Mouse (Mus musculus) frontal cortex, postnatal 10 days (tissue): ENCODE data around the gene Mia.
A peak's percentile ranks its signal among the peaks of the same experiment; 100 is the strongest.

ENCODE experiments used
- DNase-seq, 2 experiments: peaks; one replicate each; pipeline ENCODE4 v3.0.0; 2022; ENCODE audit warnings: low spot score in 2 of 2, mixed read lengths in 1 of 2

Mia gene

GRCm38 (mm10) chr7:27180837-27181695 is at the start of gene Mia, which contains the start of gene Gm21983:
Mia (minus strand) TSS chr7:27181157.
Gm21983 (minus strand) TSS chr7:27181086.
- DNase-seq: no peak

- no peak for DNase-seq
Observed at GRCm38 (mm10) chr7:27228865-27229264, 47.9 kb upstream of the Mia start.

GRCm38 (mm10) chr7:27228281-27228821 is 47.4 kb upstream of the Mia start, which contains the start of gene Itpkc:
Itpkc (minus strand) TSS chr7:27228661.
- DNase-seq: peak; percentile 84 to 91

GRCm38 (mm10) chr7:27227676-27228075 is 46.7 kb upstream of the Mia start:
- no peak for DNase-seq

- DNase-seq: no peak
Observed at GRCm38 (mm10) chr7:27227276-27227675, 46.3 kb upstream of the Mia start.

GRCm38 (mm10) chr7:27224877-27225575 is 44.1 kb upstream of the Mia start:
- DNase-seq: peak in 1 of 2 experiments; percentile 31

GRCm38 (mm10) chr7:27222538-27222937 is 41.6 kb upstream of the Mia start:
- DNase-seq: no peak

GRCm38 (mm10) chr7:27221939-27222338 is 41.0 kb upstream of the Mia start:
- DNase-seq: no peak

GRCm38 (mm10) chr7:27219937-27220336 is 39.0 kb upstream of the Mia start:
- no peak for DNase-seq

GRCm38 (mm10) chr7:27218586-27218985 is 37.6 kb upstream of the Mia start:
- DNase-seq: no peak

- DNase-seq: no peak
Observed at GRCm38 (mm10) chr7:27212626-27213025, 31.7 kb upstream of the Mia start.

- DNase-seq: no peak
Observed at GRCm38 (mm10) chr7:27203730-27204449, 22.9 kb upstream of the Mia start.

- no peak for DNase-seq
Observed at GRCm38 (mm10) chr7:27198779-27199178, 17.8 kb upstream of the Mia start.

- DNase-seq: no peak
Observed at GRCm38 (mm10) chr7:27198355-27198754, 17.4 kb upstream of the Mia start.

- no peak for DNase-seq
Observed at GRCm38 (mm10) chr7:27197634-27198033, 16.7 kb upstream of the Mia start.

GRCm38 (mm10) chr7:27197136-27197535 is 16.2 kb upstream of the Mia start:
- no peak for DNase-seq

- DNase-seq: peak; percentile 96 to 100
Observed at GRCm38 (mm10) chr7:27195681-27196611, 15.0 kb upstream of the Mia start, which contains the start of the genes BC024978 and Snrpa. BC024978 (plus strand) TSS chr7:27195781. Snrpa (minus strand) TSS chr7:27196271.

- no peak for DNase-seq
Observed at GRCm38 (mm10) chr7:27193731-27194130, 12.8 kb upstream of the Mia start.

GRCm38 (mm10) chr7:27192434-27192833 is 11.5 kb upstream of the Mia start:
- DNase-seq: no peak

- DNase-seq: no peak
Observed at GRCm38 (mm10) chr7:27189271-27189931, 8.4 kb upstream of the Mia start.
